Mouse (Mus musculus): ENCODE results near the gene Mark2. TPM values are rescaled to one million over a fixed set of nuclear protein-coding genes. Genes with fewer than 3 reads are reported as not detected.
"Not testable (repeated sequence)": the region's sequence is repeated elsewhere in the genome, so short reads cannot be mapped to it uniquely, and the experiment has no call there.

The Mark2 gene
- 62.3 and 72.0 TPM in 2 replicates for polyA plus RNA-seq (2016; fragmentation: Nextera tagmentation; extraction: Ambion mirVana)

- 1% methylated on average over 63 of the region's 63 CpGs for WGBS
- Histone ChIP-seq H3K27me3 (replicated peaks) (no peaks in the 10 kb centered on the region), H3K27ac (peak within 1 kb of the TSS; percentile 32; the same call in 1 of the 2 replicates), H3K4me2 (replicated peaks) (peak within 1 kb of the TSS; percentile 97), H3K36me3 (no peaks in the 10 kb centered on the region), H3K9ac (peak within 1 kb of the TSS; percentile 95), H3K4me1 (peaks cover 31% of the 10 kb centered on the region), H3K9me3 (no peaks in the 10 kb centered on the region), H3K4me3 (peak within 1 kb of the TSS; percentile 90)
- peak; percentile 96 for ATAC-seq (ENCODE audit: low FRiP score, low read depth)
Measured at GRCm38 (mm10) chr19:7341512-7342397, at the start of gene Mark2. TSS of gene Mark2 (minus strand) at chr19:7341860.

- Histone ChIP-seq H3K27ac (no peak overlapping the region), H3K36me3 (no peaks in the 10 kb centered on the region; the same call in 1 of the 2 replicates), H3K9me3 (no peaks in the 10 kb centered on the region; the same call in none of the 2 replicates), H3K4me1 (peaks cover 8% of the 10 kb centered on the region; the same call in 1 of the 2 replicates), H3K4me3 (no peak overlapping the region), H3K4me2 (replicated peaks) (no peak overlapping the region), H3K9ac (no peak overlapping the region), H3K27me3 (replicated peaks) (no peaks in the 10 kb centered on the region)
- no peak for ATAC-seq (ENCODE audit: low FRiP score, low read depth)
- WGBS = 87% methylated on average over 6 of the region's 6 CpGs
Measured at GRCm38 (mm10) chr19:7388488-7388887, 46.8 kb upstream of the Mark2 start.

GRCm38 (mm10) chr19:7386042-7386441, 44.4 kb upstream of the Mark2 start:
- ATAC-seq (ENCODE audit: low FRiP score, low read depth) = no peak
- no peak overlapping the region for H3K9ac ChIP-seq
- 42% methylated on average over 2 of the region's 2 CpGs for WGBS
- no peaks in the 10 kb centered on the region; the same call in none of the 2 replicates for H3K9me3 ChIP-seq
- no peak overlapping the region for H3K4me3 ChIP-seq
- H3K4me1 ChIP-seq = peaks cover 19% of the 10 kb centered on the region
- no peak overlapping the region for H3K27ac ChIP-seq
- no peak overlapping the region for H3K4me2 ChIP-seq (replicated peaks)
- no peaks in the 10 kb centered on the region for H3K27me3 ChIP-seq (replicated peaks)
- H3K36me3 ChIP-seq = no peaks in the 10 kb centered on the region; the same call in 1 of the 2 replicates

- no peaks in the 10 kb centered on the region for H3K9me3 ChIP-seq
- peak within 1 kb of the TSS; percentile 96 for H3K9ac ChIP-seq
- WGBS = under 1% methylated on average over 50 of the region's 52 CpGs
- H3K4me3 ChIP-seq = peak within 1 kb of the TSS; percentile 90
- H3K4me2 ChIP-seq (replicated peaks) = peak within 1 kb of the TSS; percentile 86
- ATAC-seq (ENCODE audit: low FRiP score, low read depth) = peak; percentile 99
- peaks cover 26% of the 10 kb centered on the region for H3K4me1 ChIP-seq
- H3K27me3 ChIP-seq (replicated peaks) = no peaks in the 10 kb centered on the region
- peak within 1 kb of the TSS; percentile 89 for H3K27ac ChIP-seq
- H3K36me3 ChIP-seq = peaks cover 6% of the 10 kb centered on the region; the same call in 1 of the 2 replicates
Measured at GRCm38 (mm10) chr19:7382903-7383865, 41.5 kb upstream of the Mark2 start, which contains the start of gene Spindoc. TSS of gene Spindoc (minus strand) at chr19:7382994.

GRCm38 (mm10) chr19:7382248-7382902, 40.7 kb upstream of the Mark2 start:
- under 1% methylated on average over 56 of the region's 60 CpGs for WGBS
- peak; percentile 67 for ATAC-seq (ENCODE audit: low FRiP score, low read depth)
- H3K4me2 ChIP-seq (replicated peaks) = peak overlapping the region; percentile 86
- H3K27ac ChIP-seq = peak overlapping the region; percentile 89
- peak overlapping the region; percentile 96 for H3K9ac ChIP-seq
- peak overlapping the region; percentile 90 for H3K4me3 ChIP-seq
- peaks cover 6% of the 10 kb centered on the region; the same call in 1 of the 2 replicates for H3K36me3 ChIP-seq
- H3K9me3 ChIP-seq = no peaks in the 10 kb centered on the region
- H3K4me1 ChIP-seq = peaks cover 26% of the 10 kb centered on the region
- no peaks in the 10 kb centered on the region for H3K27me3 ChIP-seq (replicated peaks)

GRCm38 (mm10) chr19:7381906-7382247, 40.2 kb upstream of the Mark2 start:
- Histone ChIP-seq H3K9me3 (no peaks in the 10 kb centered on the region), H3K4me1 (peaks cover 26% of the 10 kb centered on the region), H3K9ac (peak overlapping the region; percentile 96), H3K27me3 (replicated peaks) (no peaks in the 10 kb centered on the region), H3K4me2 (replicated peaks) (peak overlapping the region; percentile 86), H3K27ac (0 out of 2 replicates have a peak overlapping the region, but pooled peaks have one; percentile 89), H3K36me3 (peaks cover 6% of the 10 kb centered on the region; the same call in 1 of the 2 replicates), H3K4me3 (peak overlapping the region; percentile 90)
- no peak for ATAC-seq (ENCODE audit: low FRiP score, low read depth)
- 3% methylated on average over 8 of the region's 8 CpGs for WGBS

GRCm38 (mm10) chr19:7377639-7378038, 36.0 kb upstream of the Mark2 start:
- no peak overlapping the region for H3K27ac ChIP-seq

GRCm38 (mm10) chr19:7374491-7374890, 32.8 kb upstream of the Mark2 start:
- Histone ChIP-seq H3K4me1 (no peaks in the 10 kb centered on the region; the same call in 1 of the 2 replicates), H3K36me3 (peaks cover 72% of the 10 kb centered on the region), H3K9ac (no peak overlapping the region), H3K9me3 (no peaks in the 10 kb centered on the region), H3K4me2 (replicated peaks) (no peak overlapping the region), H3K27me3 (replicated peaks) (no peaks in the 10 kb centered on the region), H3K4me3 (no peak overlapping the region), H3K27ac (no peak overlapping the region)
- WGBS = 96% methylated on average over 8 of the region's 8 CpGs
- ATAC-seq (ENCODE audit: low FRiP score, low read depth) = no peak

More at GRCm38 (mm10) chr19:7377639-7378038, 36.0 kb upstream of the Mark2 start:
- Histone ChIP-seq H3K9me3 (no peaks in the 10 kb centered on the region), H3K4me3 (no peak overlapping the region), H3K4me2 (replicated peaks) (no peak overlapping the region), H3K36me3 (peaks cover 44% of the 10 kb centered on the region), H3K9ac (no peak overlapping the region), H3K27me3 (replicated peaks) (no peaks in the 10 kb centered on the region), H3K4me1 (peaks cover 18% of the 10 kb centered on the region)
- 93% methylated on average over 2 of the region's 2 CpGs for WGBS
- no peak for ATAC-seq (ENCODE audit: low FRiP score, low read depth)

GRCm38 (mm10) chr19:7369469-7369868, 27.8 kb upstream of the Mark2 start:
- not testable (repeated sequence) for H3K4me1 ChIP-seq; H3K27ac ChIP-seq; H3K27me3 ChIP-seq (replicated peaks); ATAC-seq (ENCODE audit: low FRiP score, low read depth); H3K4me2 ChIP-seq (replicated peaks); H3K9ac ChIP-seq; H3K4me3 ChIP-seq; H3K9me3 ChIP-seq
- peaks cover 69% of the 10 kb centered on the region for H3K36me3 ChIP-seq
- 89% methylated on average over 4 of the region's 4 CpGs for WGBS

GRCm38 (mm10) chr19:7353636-7354035, 12.0 kb upstream of the Mark2 start:
- Histone ChIP-seq H3K36me3 (peaks cover 22% of the 10 kb centered on the region), H3K9ac (no peak overlapping the region), H3K4me3 (no peak overlapping the region), H3K27me3 (replicated peaks) (no peaks in the 10 kb centered on the region), H3K9me3 (no peaks in the 10 kb centered on the region), H3K4me1 (no peaks in the 10 kb centered on the region), H3K27ac (no peak overlapping the region), H3K4me2 (replicated peaks) (no peak overlapping the region)
- no peak for ATAC-seq (ENCODE audit: low FRiP score, low read depth)
- WGBS = 49% methylated on average over 6 of the region's 6 CpGs

- no peak overlapping the region for H3K4me3 ChIP-seq
- no peak overlapping the region for H3K4me2 ChIP-seq (replicated peaks)
- H3K27ac ChIP-seq = no peak overlapping the region
- peaks cover 15% of the 10 kb centered on the region for H3K36me3 ChIP-seq
- H3K9me3 ChIP-seq = no peaks in the 10 kb centered on the region
- 83% methylated on average over 11 of the region's 11 CpGs for WGBS
- no peak for ATAC-seq (ENCODE audit: low FRiP score, low read depth)
- H3K9ac ChIP-seq = no peak overlapping the region
- H3K27me3 ChIP-seq (replicated peaks) = no peaks in the 10 kb centered on the region
- no peaks in the 10 kb centered on the region for H3K4me1 ChIP-seq
Measured at GRCm38 (mm10) chr19:7352809-7353495, 11.3 kb upstream of the Mark2 start.
